Mouse (Mus musculus): Measurements from ENCODE around the gene Sirpb1c.
"Not testable (repeated sequence)": the region's sequence is repeated elsewhere in the genome, so short reads cannot be mapped to it uniquely, and the experiment has no call there.

Gene Sirpb1c

GRCm38 (mm10) chr3:15848280-15848679 is at the start of gene Sirpb1c:
Gene Sirpb1c, minus strand, starts transcription at chr3:15848528.
- DNase-seq: not testable (repeated sequence)

- DNase-seq: no peak
Observed at GRCm38 (mm10) chr3:15886380-15886779, 38.1 kb upstream of the Sirpb1c start.

- not testable (repeated sequence) for DNase-seq
Observed at GRCm38 (mm10) chr3:15855773-15856172, 7.4 kb upstream of the Sirpb1c start.

GRCm38 (mm10) chr3:15849922-15850321 is 1.6 kb upstream of the Sirpb1c start:
- DNase-seq: no peak

- no peak for DNase-seq
Observed at GRCm38 (mm10) chr3:15847332-15848047, 838 bp downstream of the Sirpb1c start.

- not testable (repeated sequence) for DNase-seq
Observed at GRCm38 (mm10) chr3:15773642-15774041, 74.7 kb downstream of the Sirpb1c start.
